Mouse (Mus musculus) right cerebral cortex, adult 2 months (tissue): ENCODE measurements around the gene Ndufa10.

Source experiments
- DNase-seq, 2 experiments: peaks; one replicate each; pipeline ENCODE4 v3.0.0; 2021 to 2022; ENCODE audit warnings: low spot score in 2 of 2

The Ndufa10 gene

DNA sequence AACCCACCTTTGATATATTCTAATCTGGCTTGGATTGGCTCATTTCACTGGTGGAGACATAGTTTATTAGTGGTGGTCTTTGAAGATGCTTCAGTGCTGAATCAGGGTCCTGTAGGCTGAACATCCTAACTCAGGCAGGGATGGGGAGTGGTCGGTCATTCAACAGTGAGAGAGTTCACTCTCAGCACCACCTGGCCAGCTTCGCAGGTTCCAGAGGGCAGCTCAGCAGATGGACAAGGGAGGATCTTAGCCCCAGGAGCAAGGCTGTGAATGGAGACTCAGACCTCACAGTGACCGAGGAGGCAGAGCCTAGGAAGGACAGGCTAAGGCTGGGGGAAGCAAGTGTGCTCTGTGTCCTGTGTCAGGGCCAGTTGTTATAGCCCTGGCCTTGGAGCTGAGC lies 42.2 kb downstream of the Ndufa10 start:
- no peak for DNase-seq

DNA sequence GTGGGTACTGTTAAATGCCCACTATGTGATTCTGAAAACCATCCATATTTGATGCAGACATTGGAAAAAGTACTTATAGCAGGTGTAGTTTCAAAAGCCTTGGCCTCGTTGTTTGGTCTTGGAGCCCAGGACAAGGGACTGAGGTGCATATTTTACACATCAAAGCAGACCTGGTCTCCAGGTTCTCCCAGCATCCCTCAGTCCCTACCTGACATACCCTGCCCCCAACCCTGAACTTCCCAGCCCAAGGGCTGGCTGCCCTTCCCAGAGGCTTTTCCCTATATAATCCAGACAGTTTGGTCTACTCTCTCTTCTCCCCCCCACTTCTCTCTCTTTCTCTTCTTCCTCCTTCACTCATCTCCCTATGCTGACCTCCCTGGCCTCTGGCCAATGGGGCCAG lies 42.7 kb downstream of the Ndufa10 start:
- DNase-seq = no peak

DNA sequence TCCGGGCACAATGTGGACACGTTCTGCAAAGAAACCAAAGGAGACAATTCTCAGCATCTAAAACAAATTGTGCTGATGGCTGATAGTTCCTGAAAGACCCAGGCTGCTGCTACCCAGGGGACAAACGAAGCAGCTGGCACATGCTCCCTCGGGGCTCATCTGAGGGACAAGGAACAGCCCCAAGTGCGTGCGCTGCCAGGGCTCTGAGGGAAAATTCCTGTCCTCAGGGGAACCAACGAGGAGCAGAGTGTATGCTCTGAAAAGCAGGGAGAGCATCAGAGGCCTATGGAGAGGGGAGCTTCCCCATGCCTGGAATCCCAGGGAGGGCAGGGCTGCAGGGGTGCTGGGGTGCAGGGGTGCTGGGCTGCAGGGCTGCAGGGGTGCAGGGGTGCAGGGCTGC lies 48.9 kb downstream of the Ndufa10 start:
- no peak for DNase-seq

DNA sequence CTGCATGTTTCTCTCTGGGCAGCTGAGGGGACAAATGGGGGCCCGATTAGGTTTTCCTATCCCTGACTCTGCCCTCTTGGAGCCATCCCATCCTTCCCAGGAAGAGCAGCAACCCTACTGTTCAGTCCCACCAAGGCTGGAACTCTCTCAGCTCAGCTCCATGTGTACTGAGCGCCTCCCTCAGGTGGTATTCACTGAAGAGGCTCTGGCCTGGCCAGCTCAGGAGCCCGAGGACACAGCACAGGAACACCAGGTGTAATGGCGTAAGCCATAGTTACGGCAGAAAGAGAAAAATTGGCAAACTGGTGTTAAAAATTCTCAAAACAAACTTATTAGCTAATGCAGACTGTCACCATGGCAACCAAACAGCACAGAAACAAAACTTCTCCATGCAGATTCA lies 68.5 kb downstream of the Ndufa10 start:
- peak in 1 of 2 experiments; percentile 10 for DNase-seq

DNA sequence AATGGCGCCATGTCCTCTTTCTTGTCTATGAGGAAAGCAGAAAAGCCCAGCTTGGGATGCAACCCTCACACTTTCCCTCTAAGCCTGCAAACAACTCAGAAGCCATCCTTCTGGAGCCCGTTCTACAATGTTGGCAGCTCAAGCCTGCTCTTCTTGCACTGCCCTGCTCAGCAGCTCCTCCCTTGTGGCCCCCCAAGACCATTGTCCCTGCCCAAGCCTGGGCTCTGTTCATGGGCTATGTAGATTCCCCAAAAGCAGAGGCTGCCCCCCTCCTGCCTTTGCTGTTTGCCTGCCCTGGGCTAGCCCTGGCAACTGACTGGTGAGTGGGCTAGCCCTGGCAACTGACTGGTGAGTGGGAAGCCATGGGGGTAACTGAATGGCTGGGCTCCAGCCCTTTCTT lies 73.1 kb downstream of the Ndufa10 start:
- DNase-seq = no peak

DNA sequence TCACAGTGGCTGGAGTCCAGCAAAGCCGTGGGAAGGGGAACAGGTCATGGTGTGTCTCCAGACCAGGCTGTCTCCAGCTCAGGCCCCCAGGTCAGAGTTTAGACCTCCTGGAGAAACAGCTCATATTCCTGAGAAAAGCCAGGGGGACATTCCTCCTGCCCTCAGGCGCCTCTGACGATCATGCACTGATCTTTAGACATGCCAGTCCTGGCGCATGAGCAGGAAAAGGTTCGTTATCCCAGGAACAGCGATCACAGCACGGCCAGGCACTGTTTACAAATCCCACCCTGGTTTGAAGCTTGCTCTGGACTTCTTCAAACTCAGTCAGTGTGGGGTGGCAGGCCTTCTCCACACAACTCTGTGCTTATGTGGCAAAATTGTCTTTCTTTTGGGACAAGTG lies 75.1 kb downstream of the Ndufa10 start:
- no peak for DNase-seq

DNA sequence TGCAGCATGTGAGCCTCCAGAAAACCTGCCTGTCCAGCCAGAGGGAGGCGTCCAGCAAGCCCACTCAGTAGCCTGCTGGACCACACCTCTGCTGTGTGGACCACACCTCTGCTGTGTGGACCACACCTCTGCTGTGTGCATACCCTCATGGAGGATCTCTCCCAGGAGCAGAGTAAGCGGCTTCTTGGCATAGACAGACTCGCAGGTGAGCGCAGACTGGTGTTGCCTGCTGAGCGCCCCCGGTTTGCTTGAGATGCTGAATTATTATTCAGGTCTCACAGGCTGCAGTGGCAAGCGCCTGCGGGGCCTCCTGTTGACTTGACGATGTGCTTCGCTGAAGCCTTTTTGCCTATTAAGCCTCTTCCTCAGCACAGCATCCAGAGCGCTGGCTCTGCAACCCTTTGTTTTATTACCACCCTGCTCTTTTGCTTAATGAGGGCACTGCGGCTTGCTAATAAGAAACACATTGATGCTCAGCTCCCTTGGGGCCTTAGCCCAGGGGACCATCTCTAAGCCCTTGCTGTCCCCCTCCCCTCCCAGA lies 76.1 kb downstream of the Ndufa10 start:
- no peak for DNase-seq

DNA sequence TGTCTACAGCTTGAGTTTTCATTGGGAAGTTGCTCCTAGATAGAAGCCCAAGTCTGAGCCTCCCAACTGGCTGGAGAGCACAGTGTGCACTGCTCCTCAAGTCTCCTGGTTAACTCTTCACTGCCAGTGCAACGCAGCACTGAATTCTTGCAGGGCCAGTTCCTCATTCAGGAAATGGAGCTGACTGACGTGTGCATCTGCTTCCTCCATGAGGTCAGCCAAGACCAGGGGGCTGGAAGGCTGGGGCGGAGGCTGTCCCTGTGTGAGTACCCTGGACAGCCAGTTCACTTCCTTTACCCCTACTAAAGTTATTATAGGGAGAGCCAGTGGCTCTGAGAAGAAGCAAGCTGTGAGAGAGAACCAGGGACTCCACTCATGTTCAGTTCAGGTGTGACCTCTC lies 79.4 kb downstream of the Ndufa10 start:
- no peak for DNase-seq

DNA sequence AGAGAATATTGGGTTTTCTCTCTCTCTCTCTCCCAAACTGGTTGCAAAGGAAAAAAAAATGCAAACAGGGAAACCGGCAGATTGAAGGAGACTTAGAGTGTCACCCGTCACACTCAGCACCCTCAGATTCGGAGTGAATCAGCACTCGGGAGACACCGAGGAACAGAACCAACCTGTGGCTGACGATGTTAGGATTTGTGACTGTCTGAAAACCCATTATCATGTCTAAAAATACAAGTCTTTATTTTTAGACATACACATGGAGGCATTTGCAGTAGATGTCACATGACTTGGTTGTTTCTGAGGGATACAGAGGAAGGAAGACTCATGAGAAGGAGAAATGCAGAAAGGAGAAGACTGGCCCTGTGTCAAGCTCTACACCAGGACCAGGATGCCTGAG lies 80.5 kb downstream of the Ndufa10 start:
- peak in 1 of 2 experiments; percentile 40 for DNase-seq
